8 mouse cellular contexts compared by ENCODE assay signal in genomic region chr4:133011821-133012775, GRCm38 (mm10). TPM values are rescaled to one million over a fixed set of nuclear protein-coding genes. Genes with fewer than 3 reads are reported as not detected.
DNase-seq lines count a peak whose midpoint lies in the region; ATAC-seq and TF ChIP-seq lines count a peak whose summit lies in the region.

No protein-coding gene starts in this region.

- no peaks in the 10 kb centered on the region for H3K36me3 ChIP-seq in kidney, adult 2 months (ENCODE audit: control insufficient read depth, insufficient read depth, low read length)
- no peaks in the 10 kb centered on the region for H3K36me3 ChIP-seq in forebrain, embryonic 11.5 days (ENCODE audit: control insufficient read depth, insufficient read depth, low read length)
- H3K36me3 ChIP-seq in limb, embryonic 13.5 days, result no peaks in the 10 kb centered on the region
- no peaks in the 10 kb centered on the region for H3K36me3 ChIP-seq in midbrain, postnatal 0 days (ENCODE audit: insufficient read depth, low read length)

- TF ChIP-seq CTCF in kidney, adult 2 months (conservative IDR thresholded peaks at IDR 0.05; ENCODE audit: insufficient read depth, insufficient read length, low read depth, low read length), result no peak
- no peak for TF ChIP-seq CTCF in midbrain, postnatal 0 days (IDR thresholded peaks at IDR 0.05)

- H3K4me1 ChIP-seq in kidney, adult 2 months (ENCODE audit: control insufficient read depth, insufficient read depth, low read length), result peaks cover 21% of the 10 kb centered on the region
- H3K4me1 ChIP-seq in forebrain, embryonic 11.5 days (replicated peaks; ENCODE audit: control insufficient read depth, insufficient read depth, low read length), result peaks cover 33% of the 10 kb centered on the region
- H3K4me1 ChIP-seq in limb, embryonic 13.5 days, result peaks cover 60% of the 10 kb centered on the region
- peaks cover 26% of the 10 kb centered on the region for H3K4me1 ChIP-seq in midbrain, postnatal 0 days (ENCODE audit: insufficient read depth, low read length)

- peak; percentile 61 for DNase-seq in kidney, adult 2 months
- no peak for DNase-seq in kidney, adult 11 months
- peak; percentile 88 for DNase-seq in adrenal gland, postnatal 14 days
- DNase-seq in forebrain, embryonic 11.5 days (ENCODE audit: low spot score), result peak; percentile 85
- peak; percentile 62 to 71 for DNase-seq in heart, postnatal 36 days
- peak; percentile 55 for DNase-seq in midbrain, postnatal 0 days (ENCODE audit: low spot score)
- DNase-seq in thymus, postnatal 10 days (ENCODE audit: low spot score in 2 of 2), result peak; percentile 53 to 71

- H3K4me3 ChIP-seq in kidney, adult 2 months (ENCODE audit: insufficient read depth, low read depth, low read length), result peak overlapping the region; percentile 89
- peak overlapping the region; percentile 93 for H3K4me3 ChIP-seq in forebrain, embryonic 11.5 days (ENCODE audit: low read depth, low read length)
- H3K4me3 ChIP-seq in limb, embryonic 13.5 days, result peak overlapping the region; percentile 96
- H3K4me3 ChIP-seq in midbrain, postnatal 0 days (ENCODE audit: low read depth, low read length), result peak overlapping the region; percentile 95

- intact Hi-C loops in heart, postnatal 36 days (cut with DNase I), result loop anchor here (1.0 to 5.0 kb wide), 3 partner anchors 44 to 120 kb away; partner anchors contain the start of gene Wasf2

- no peaks in the 10 kb centered on the region for H3K9me3 ChIP-seq in forebrain, embryonic 11.5 days (ENCODE audit: control insufficient read depth, low read length)
- H3K9me3 ChIP-seq in limb, embryonic 13.5 days, result no peaks in the 10 kb centered on the region
- no peaks in the 10 kb centered on the region for H3K9me3 ChIP-seq in midbrain, postnatal 0 days (ENCODE audit: low read length)

- H3K27ac ChIP-seq in kidney, adult 2 months (ENCODE audit: insufficient read depth, low read depth, low read length), result peak overlapping the region; percentile 91
- H3K27ac ChIP-seq in forebrain, embryonic 11.5 days (ENCODE audit: low read depth, low read length), result peak overlapping the region; percentile 88
- H3K27ac ChIP-seq in limb, embryonic 13.5 days, result peak overlapping the region; percentile 95
- H3K27ac ChIP-seq in midbrain, postnatal 0 days (ENCODE audit: low read depth, low read length), result peak overlapping the region; percentile 96

- H3K4me2 ChIP-seq in forebrain, embryonic 11.5 days (ENCODE audit: low read depth, low read length, severe bottlenecking), result peak overlapping the region; percentile 70
- peak overlapping the region; percentile 98 for H3K4me2 ChIP-seq in limb, embryonic 13.5 days (replicated peaks)
- peak overlapping the region; percentile 98 for H3K4me2 ChIP-seq in midbrain, postnatal 0 days (ENCODE audit: low read depth, low read length, poor library complexity, severe bottlenecking)

- WGBS in kidney, adult 2 months, result under 1% methylated on average over 80 of the region's 84 CpGs
- WGBS in forebrain, embryonic 11.5 days, result under 1% methylated on average over 62 of the region's 84 CpGs
- under 1% methylated on average over 72 of the region's 84 CpGs for WGBS in limb, embryonic 13.5 days
- under 1% methylated on average over 35 of the region's 84 CpGs for WGBS in midbrain, postnatal 0 days

- no peak for TF ChIP-seq POLR2A in kidney, adult 2 months (IDR thresholded peaks at IDR 0.05; ENCODE audit: low read depth, low read length)

- peak overlapping the region; percentile 93 for H3K9ac ChIP-seq in forebrain, embryonic 11.5 days (ENCODE audit: low read length)
- peak overlapping the region; percentile 99 for H3K9ac ChIP-seq in limb, embryonic 13.5 days
- H3K9ac ChIP-seq in midbrain, postnatal 0 days (replicated peaks; ENCODE audit: low read length, poor library complexity, severe bottlenecking), result peak overlapping the region; percentile 95

- peak; percentile 6; the same call in 1 of the 2 replicates for ATAC-seq in forebrain, embryonic 11.5 days (replicated peaks; ENCODE audit: low FRiP score)
- 0 out of 2 replicates have a peak, but pooled peaks have one; percentile 3 for ATAC-seq in limb, embryonic 13.5 days (ENCODE audit: low FRiP score, low read depth)
- peak; percentile 8 for ATAC-seq in midbrain, postnatal 0 days (ENCODE audit: low FRiP score)

- no peaks in the 10 kb centered on the region for H3K27me3 ChIP-seq in kidney, adult 2 months (replicated peaks; ENCODE audit: control insufficient read depth, insufficient read depth, low read length)
- peaks cover 19% of the 10 kb centered on the region for H3K27me3 ChIP-seq in forebrain, embryonic 11.5 days (ENCODE audit: control insufficient read depth, insufficient read depth, low read length)
- peaks cover 19% of the 10 kb centered on the region for H3K27me3 ChIP-seq in limb, embryonic 13.5 days
- peaks cover 5% of the 10 kb centered on the region; the same call in 1 of the 2 replicates for H3K27me3 ChIP-seq in midbrain, postnatal 0 days (ENCODE audit: insufficient read depth, low read length)

RNA-seq across cellular contexts. Expression of gene Ahdc1, which starts 1.0 kb away (rescaled TPM):
- 22.2 and 23.3 TPM in 2 replicates for polyA plus RNA-seq in kidney, adult 2 months (2012; rRNA removed)
- total RNA-seq in adrenal gland, postnatal 14 days (2021), result 65.0 and 71.9 TPM in 2 replicates
- polyA plus RNA-seq in forebrain, embryonic 11.5 days (2014; fragmentation: Nextera tagmentation; extraction: Ambion mirVana), result 5.5 and 7.5 TPM in 2 replicates
- total RNA-seq in heart, postnatal 36 days (2021), result 10 to 100 TPM; 41.9 to 50.8 TPM
- 11.3 and 11.5 TPM in 2 replicates for polyA plus RNA-seq in limb, embryonic 13.5 days (2015; fragmentation: Nextera tagmentation; extraction: Ambion mirVana)
- total RNA-seq in midbrain, postnatal 0 days (2014; rRNA removed), result 105 and 115 TPM in 2 replicates
- 9.2 and 11.0 TPM in 2 replicates for polyA plus RNA-seq in midbrain, postnatal 0 days (2015; fragmentation: Nextera tagmentation; extraction: Ambion mirVana)

RNA-seq across cellular contexts. Expression of gene Fgr, which starts 38.2 kb away (rescaled TPM):
- polyA plus RNA-seq in kidney, adult 2 months (2012; rRNA removed), result 1.8 and 2.5 TPM in 2 replicates
- total RNA-seq in adrenal gland, postnatal 14 days (2021), result 0.78 and 1.8 TPM in 2 replicates
- 0.13 TPM in 1 of 2 replicates, not detected in the other for polyA plus RNA-seq in forebrain, embryonic 11.5 days (2014; fragmentation: Nextera tagmentation; extraction: Ambion mirVana)
- total RNA-seq in heart, postnatal 36 days (2021), result under 1 TPM; 0.31 to 0.60 TPM
- polyA plus RNA-seq in limb, embryonic 13.5 days (2015; fragmentation: Nextera tagmentation; extraction: Ambion mirVana), result 0.19 and 0.26 TPM in 2 replicates
- total RNA-seq in midbrain, postnatal 0 days (2014; rRNA removed), result 0.33 and 0.47 TPM in 2 replicates
- polyA plus RNA-seq in midbrain, postnatal 0 days (2015; fragmentation: Nextera tagmentation; extraction: Ambion mirVana), result 0.19 TPM in 1 of 2 replicates, not detected in the other
